Mouse (Mus musculus): ENCODE measurements around the gene Grb10.

The Grb10 gene

DNA sequence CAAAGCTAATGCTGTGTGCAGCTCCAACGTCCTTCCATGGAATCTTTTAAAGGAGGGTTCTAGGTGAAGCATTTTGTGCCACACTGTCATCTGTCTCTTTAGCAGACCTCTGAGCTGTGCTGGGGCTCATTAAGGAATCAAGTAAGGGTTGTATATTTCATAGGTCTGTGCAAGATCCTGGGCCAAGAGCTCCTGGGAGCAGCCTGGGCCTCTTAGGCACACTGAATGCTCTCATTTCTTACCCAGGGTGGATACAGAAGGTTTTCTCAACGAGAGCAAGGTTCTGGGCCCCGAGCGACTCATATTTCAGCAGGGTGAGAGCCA is 84.4 kb downstream of the Grb10 start:
- DNase-seq (ENCODE audit: low read depth, low spot score), result no peak
- Histone ChIP-seq H3K36me3 (ENCODE audit: control insufficient read depth, insufficient read depth, low read length, poor library complexity, severe bottlenecking) (no peaks in the 10 kb centered on the region), H3K27me3 (ENCODE audit: control insufficient read depth, insufficient read depth, low read length, poor library complexity, severe bottlenecking) (no peaks in the 10 kb centered on the region)

GRCm38 (mm10) chr11:11953364-11954114 is 84.9 kb downstream of the Grb10 start:
- DNase-seq (ENCODE audit: low read depth, low spot score), result no peak
- Histone ChIP-seq H3K36me3 (ENCODE audit: control insufficient read depth, insufficient read depth, low read length, poor library complexity, severe bottlenecking) (no peaks in the 10 kb centered on the region), H3K27me3 (ENCODE audit: control insufficient read depth, insufficient read depth, low read length, poor library complexity, severe bottlenecking) (no peaks in the 10 kb centered on the region)

DNA sequence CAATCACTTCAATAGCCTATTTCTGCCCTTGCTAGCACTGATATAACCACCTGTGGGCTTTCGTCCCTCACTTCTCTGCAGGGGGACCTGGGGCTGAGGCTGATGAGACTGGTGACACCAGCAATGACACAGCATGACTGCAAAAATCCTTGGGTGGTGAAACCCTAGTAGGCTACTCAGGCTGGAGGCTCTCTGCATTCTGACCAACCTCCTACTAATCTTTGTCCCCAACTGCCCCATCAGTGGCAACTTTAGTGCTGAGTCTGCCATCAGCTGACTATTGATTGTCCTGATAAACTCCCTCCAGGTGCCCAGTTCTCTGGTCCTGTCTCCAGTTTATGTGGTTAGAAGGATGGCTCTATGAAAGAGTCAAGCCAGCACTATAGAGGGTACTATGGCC is 85.9 kb downstream of the Grb10 start:
- DNase-seq (ENCODE audit: low read depth, low spot score), result no peak
- Histone ChIP-seq H3K36me3 (ENCODE audit: control insufficient read depth, insufficient read depth, low read length, poor library complexity, severe bottlenecking) (no peaks in the 10 kb centered on the region), H3K27me3 (ENCODE audit: control insufficient read depth, insufficient read depth, low read length, poor library complexity, severe bottlenecking) (no peaks in the 10 kb centered on the region)

- H3K27me3 ChIP-seq (ENCODE audit: control insufficient read depth, insufficient read depth, low read length, poor library complexity, severe bottlenecking), result no peaks in the 10 kb centered on the region
- DNase-seq (ENCODE audit: low read depth, low spot score), result no peak
- no peaks in the 10 kb centered on the region for H3K36me3 ChIP-seq (ENCODE audit: control insufficient read depth, insufficient read depth, low read length, poor library complexity, severe bottlenecking)
Measured at GRCm38 (mm10) chr11:11948988-11949365, 89.5 kb downstream of the Grb10 start.

- H3K27me3 ChIP-seq (ENCODE audit: control insufficient read depth, insufficient read depth, low read length, poor library complexity, severe bottlenecking), result no peaks in the 10 kb centered on the region
- no peak for DNase-seq (ENCODE audit: low read depth, low spot score)
- H3K36me3 ChIP-seq (ENCODE audit: control insufficient read depth, insufficient read depth, low read length, poor library complexity, severe bottlenecking), result no peaks in the 10 kb centered on the region
Measured at GRCm38 (mm10) chr11:11948321-11948987, 90.0 kb downstream of the Grb10 start.

DNA sequence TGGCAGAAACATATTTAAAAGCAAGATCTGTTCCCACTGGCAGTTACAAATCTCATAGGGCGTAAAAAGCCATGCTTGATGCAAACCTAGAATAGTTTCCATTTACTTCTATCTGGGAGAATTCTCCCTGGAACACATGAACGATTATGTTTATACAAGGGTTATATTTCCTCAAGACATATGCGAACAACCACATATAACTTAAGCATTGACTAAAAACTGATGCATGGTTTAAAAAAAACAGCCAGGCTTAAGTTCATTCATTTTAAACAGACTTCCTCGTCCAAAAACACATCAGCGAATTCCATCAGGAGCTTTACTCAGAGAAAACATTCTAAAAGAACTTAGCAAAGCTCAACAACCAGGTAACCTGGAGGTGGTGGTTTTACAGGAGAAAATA is 90.6 kb downstream of the Grb10 start:
- DNase-seq (ENCODE audit: low read depth, low spot score), result no peak
- Histone ChIP-seq H3K27me3 (ENCODE audit: control insufficient read depth, insufficient read depth, low read length, poor library complexity, severe bottlenecking) (no peaks in the 10 kb centered on the region), H3K36me3 (ENCODE audit: control insufficient read depth, insufficient read depth, low read length, poor library complexity, severe bottlenecking) (no peaks in the 10 kb centered on the region)

GRCm38 (mm10) chr11:11945766-11946165 is 92.7 kb downstream of the Grb10 start:
- no peak for DNase-seq (ENCODE audit: low read depth, low spot score)
- Histone ChIP-seq H3K27me3 (ENCODE audit: control insufficient read depth, insufficient read depth, low read length, poor library complexity, severe bottlenecking) (no peaks in the 10 kb centered on the region), H3K36me3 (ENCODE audit: control insufficient read depth, insufficient read depth, low read length, poor library complexity, severe bottlenecking) (no peaks in the 10 kb centered on the region)

GRCm38 (mm10) chr11:11944814-11945213 is 93.7 kb downstream of the Grb10 start:
- Histone ChIP-seq H3K36me3 (ENCODE audit: control insufficient read depth, insufficient read depth, low read length, poor library complexity, severe bottlenecking) (no peaks in the 10 kb centered on the region), H3K27me3 (ENCODE audit: control insufficient read depth, insufficient read depth, low read length, poor library complexity, severe bottlenecking) (no peaks in the 10 kb centered on the region)
- no peak for DNase-seq (ENCODE audit: low read depth, low spot score)

DNA sequence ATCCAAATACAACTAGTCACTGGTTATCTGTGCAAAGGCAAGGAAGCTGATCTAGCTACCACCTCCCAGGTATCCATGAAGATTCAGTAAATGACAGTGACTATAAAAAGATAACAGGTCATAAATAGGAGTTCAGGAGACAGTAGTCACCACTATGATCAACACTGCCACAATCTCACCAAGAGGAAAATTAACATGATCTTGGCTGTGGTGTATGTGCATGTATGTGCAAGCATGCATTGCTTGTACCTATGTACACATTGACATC is 94.5 kb downstream of the Grb10 start:
- Histone ChIP-seq H3K36me3 (ENCODE audit: control insufficient read depth, insufficient read depth, low read length, poor library complexity, severe bottlenecking) (no peaks in the 10 kb centered on the region), H3K27me3 (ENCODE audit: control insufficient read depth, insufficient read depth, low read length, poor library complexity, severe bottlenecking) (no peaks in the 10 kb centered on the region)
- no peak for DNase-seq (ENCODE audit: low read depth, low spot score)

DNA sequence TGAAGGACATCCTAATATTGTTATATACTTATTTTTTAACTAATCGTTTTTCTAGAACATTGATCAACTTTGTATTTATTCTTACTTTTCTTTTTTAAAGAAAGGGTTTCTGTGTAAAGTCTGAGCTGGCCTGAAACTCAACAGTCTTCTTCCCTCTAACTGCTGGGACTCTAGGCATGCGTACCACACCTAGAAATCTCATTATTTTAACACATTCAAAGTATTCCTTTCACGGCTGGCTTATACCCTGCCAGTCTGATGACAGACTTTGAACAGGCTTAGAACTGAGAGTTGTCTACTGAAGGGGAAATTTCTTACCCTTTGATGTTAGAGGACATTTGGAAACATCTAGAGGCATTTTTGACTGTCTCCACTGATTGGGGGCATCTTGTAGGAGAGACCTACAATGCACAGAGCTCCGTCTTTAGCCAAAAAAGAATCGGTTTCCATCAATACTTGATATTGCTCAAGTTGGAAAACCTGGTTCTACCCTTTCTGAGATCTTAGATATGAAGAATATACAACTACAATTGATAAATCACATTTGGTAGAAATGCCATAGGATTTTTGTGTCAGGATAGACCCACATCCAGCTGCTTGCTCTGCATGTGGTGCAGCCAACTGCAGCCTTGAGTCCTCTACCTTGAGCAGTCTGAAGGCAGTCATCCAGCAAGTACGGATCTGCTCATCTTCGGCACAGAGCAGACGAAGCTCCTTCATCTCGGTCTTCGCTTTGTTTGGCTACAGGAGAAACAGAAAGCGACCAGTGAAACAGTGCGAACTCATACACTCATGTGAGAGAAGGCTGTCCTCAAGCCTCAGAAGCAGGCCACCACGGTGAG is 95.0 kb downstream of the Grb10 start:
- no peak for DNase-seq (ENCODE audit: low read depth, low spot score)
- Histone ChIP-seq H3K27me3 (ENCODE audit: control insufficient read depth, insufficient read depth, low read length, poor library complexity, severe bottlenecking) (no peaks in the 10 kb centered on the region), H3K36me3 (ENCODE audit: control insufficient read depth, insufficient read depth, low read length, poor library complexity, severe bottlenecking) (no peaks in the 10 kb centered on the region)

- H3K36me3 ChIP-seq (ENCODE audit: control insufficient read depth, insufficient read depth, low read length, poor library complexity, severe bottlenecking), result no peaks in the 10 kb centered on the region
- DNase-seq (ENCODE audit: low read depth, low spot score), result no peak
- no peaks in the 10 kb centered on the region for H3K27me3 ChIP-seq (ENCODE audit: control insufficient read depth, insufficient read depth, low read length, poor library complexity, severe bottlenecking)
Measured at GRCm38 (mm10) chr11:11942320-11943217, 95.9 kb downstream of the Grb10 start.

- DNase-seq (ENCODE audit: low read depth, low spot score), result peak; percentile 22
- H3K27me3 ChIP-seq (ENCODE audit: control insufficient read depth, insufficient read depth, low read length, poor library complexity, severe bottlenecking), result no peaks in the 10 kb centered on the region
- no peaks in the 10 kb centered on the region for H3K36me3 ChIP-seq (ENCODE audit: control insufficient read depth, insufficient read depth, low read length, poor library complexity, severe bottlenecking)
Measured at GRCm38 (mm10) chr11:11940833-11941681, 97.4 kb downstream of the Grb10 start.

DNA sequence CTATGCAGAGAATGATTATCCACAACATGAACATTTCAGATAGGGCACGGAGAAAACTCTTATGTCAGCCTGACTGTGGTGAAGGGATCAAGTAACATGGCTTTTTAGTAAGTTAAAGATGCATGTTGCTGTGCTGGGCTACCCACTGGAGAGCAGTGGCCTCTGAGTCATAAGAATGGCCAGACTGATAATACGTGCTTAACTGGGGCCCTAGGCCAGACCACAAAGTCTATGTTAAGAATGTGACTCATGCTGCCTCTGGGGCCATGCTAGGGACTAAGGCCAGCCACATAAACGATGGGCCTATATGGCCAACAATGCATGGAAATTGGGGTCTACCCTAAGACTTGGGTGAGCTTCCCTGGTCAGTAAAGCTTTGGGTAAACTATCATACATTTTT is 98.9 kb downstream of the Grb10 start:
- Histone ChIP-seq H3K27me3 (ENCODE audit: control insufficient read depth, insufficient read depth, low read length, poor library complexity, severe bottlenecking) (no peaks in the 10 kb centered on the region), H3K36me3 (ENCODE audit: control insufficient read depth, insufficient read depth, low read length, poor library complexity, severe bottlenecking) (no peaks in the 10 kb centered on the region)
- DNase-seq (ENCODE audit: low read depth, low spot score), result no peak

DNA sequence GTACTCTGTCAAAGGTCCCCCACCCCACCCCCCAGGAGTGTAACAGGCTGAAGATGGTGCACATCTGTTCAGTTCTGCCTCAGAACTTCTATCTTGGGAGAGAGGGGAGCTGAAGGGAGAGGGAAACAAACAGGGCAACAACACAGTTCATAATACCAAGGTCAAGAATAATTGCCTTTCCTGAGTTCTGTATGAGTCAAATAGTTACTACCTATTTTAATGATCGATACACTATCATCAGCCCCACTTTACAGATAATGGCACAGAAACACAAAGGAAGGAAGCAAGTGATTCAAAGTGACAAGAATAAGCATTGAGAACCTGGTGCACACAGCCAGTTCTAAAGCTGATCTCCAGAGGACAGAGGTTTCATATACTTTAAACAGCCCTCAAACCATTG is 99.9 kb downstream of the Grb10 start:
- Histone ChIP-seq H3K27me3 (ENCODE audit: control insufficient read depth, insufficient read depth, low read length, poor library complexity, severe bottlenecking) (no peaks in the 10 kb centered on the region), H3K36me3 (ENCODE audit: control insufficient read depth, insufficient read depth, low read length, poor library complexity, severe bottlenecking) (no peaks in the 10 kb centered on the region)
- DNase-seq (ENCODE audit: low read depth, low spot score), result no peak
